Mouse (Mus musculus) CH12.LX (cell line): ENCODE measurements around the gene Pkp4.

Experiments used
- CHD2 ChIP-seq: IDR thresholded peaks from 2 replicates; pipeline ENCODE4 v1.6.1; 2011; ENCODE audit warnings: low read length, improper control_type of control experiment
- CTCF ChIP-seq, 2 experiments: IDR thresholded peaks in 1 of 2; conservative IDR thresholded peaks in 1 of 2; 2 replicates each; pipeline ENCODE4 v1.5.1; 2011 to 2012; ENCODE audit warnings: low read depth in 2 of 2, low read length in 2 of 2, improper control_type of control experiment in 1 of 2, inconsistent platforms in 1 of 2, mild to moderate bottlenecking in 1 of 2, moderate library complexity in 1 of 2
- ELF1 ChIP-seq: IDR thresholded peaks from 2 replicates; pipeline ENCODE4 v1.6.1; 2014; ENCODE audit warnings: low read depth, mild to moderate bottlenecking, inconsistent platforms, low read length, improper control_type of control experiment
- EP300 ChIP-seq: IDR thresholded peaks from 2 replicates; pipeline ENCODE4 v1.6.1; 2011; ENCODE audit warnings: low read length, improper control_type of control experiment
- JUND ChIP-seq: conservative IDR thresholded peaks from 2 replicates; pipeline ENCODE4 v1.6.1; 2011; ENCODE audit warnings: low read depth, low read length, improper control_type of control experiment
- MAFK ChIP-seq: IDR thresholded peaks from 2 replicates; pipeline ENCODE4 v1.6.1; 2011; ENCODE audit warnings: low read length, improper control_type of control experiment; ENCODE audit not compliant: insufficient replicate concordance
- MAX ChIP-seq: IDR thresholded peaks from 2 replicates; pipeline ENCODE4 v1.6.1; 2011; ENCODE audit warnings: low read length, improper control_type of control experiment
- PAX5 ChIP-seq: IDR thresholded peaks from 2 replicates; pipeline ENCODE4 v1.6.1; 2012; ENCODE audit warnings: low read length, inconsistent platforms, mixed read lengths
- POLR2A ChIP-seq: IDR thresholded peaks from 2 replicates; pipeline ENCODE4 v1.6.1; 2011; ENCODE audit warnings: low read depth, mild to moderate bottlenecking, improper control_type of control experiment, low read length
- POLR2AphosphoS2 ChIP-seq: IDR thresholded peaks from 2 replicates; pipeline ENCODE4 v1.6.1; 2011; ENCODE audit warnings: low read depth, low read length, improper control_type of control experiment
- SIN3A ChIP-seq: IDR thresholded peaks from 2 replicates; pipeline ENCODE4 v1.6.1; 2012; ENCODE audit warnings: low read length, improper control_type of control experiment, inconsistent platforms
- TCF12 ChIP-seq: IDR thresholded peaks from 2 replicates; pipeline ENCODE4 v1.6.1; 2014; ENCODE audit warnings: low read depth, mild to moderate bottlenecking, inconsistent platforms, low read length, improper control_type of control experiment
- ZKSCAN1 ChIP-seq: IDR thresholded peaks from 2 replicates; pipeline ENCODE4 v1.6.1; 2012; ENCODE audit warnings: low read depth, inconsistent platforms, low read length, improper control_type of control experiment, borderline replicate concordance

DNA sequence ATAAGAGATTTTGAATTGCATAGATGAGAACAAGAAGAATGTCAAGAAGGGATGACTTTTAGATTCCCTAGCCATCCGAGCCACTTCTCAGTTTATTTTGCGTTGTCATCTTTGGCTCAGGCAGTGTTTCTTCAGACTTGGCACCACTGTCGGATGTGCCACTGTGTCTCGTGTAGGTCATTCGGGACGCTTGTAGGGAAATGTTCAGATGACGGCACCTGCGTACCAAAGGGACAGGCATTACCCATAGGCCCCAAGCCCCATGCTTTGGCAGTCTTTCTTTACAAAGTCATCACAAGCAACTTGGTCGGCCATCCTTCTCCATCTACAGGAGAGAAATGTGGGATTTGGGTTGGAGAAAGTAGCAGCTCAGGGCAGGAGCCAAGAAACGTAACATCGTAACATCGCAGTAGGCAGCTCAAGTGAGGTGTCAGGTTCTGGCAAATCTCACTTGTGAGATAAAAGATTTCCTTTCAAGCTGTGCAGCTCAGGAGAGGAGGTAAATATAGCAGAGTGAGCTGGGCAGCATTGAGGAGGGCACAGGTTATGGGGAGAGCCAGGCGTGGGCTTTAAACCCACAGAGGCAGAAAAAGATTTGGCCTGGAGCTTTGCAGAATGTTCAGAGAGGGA, 72.8 kb downstream of the Pkp4 start:
- TF ChIP-seq POLR2A (no peak), SIN3A (no peak), CTCF (conservative IDR thresholded peaks at IDR 0.05 in 1 of 2, IDR thresholded peaks at IDR 0.05 in 1 of 2; ENCODE audit: low read depth in 2 of 2, low read length in 2 of 2) (no peak), CHD2 (no peak), ZKSCAN1 (no peak), POLR2AphosphoS2 (no peak), TCF12 (no peak), ELF1 (no peak), JUND (no peak), PAX5 (no peak), MAX (no peak), MAFK (no peak), EP300 (no peak)
